ENCODE assay signal across 8 mouse cellular contexts in the genomic region with DNA sequence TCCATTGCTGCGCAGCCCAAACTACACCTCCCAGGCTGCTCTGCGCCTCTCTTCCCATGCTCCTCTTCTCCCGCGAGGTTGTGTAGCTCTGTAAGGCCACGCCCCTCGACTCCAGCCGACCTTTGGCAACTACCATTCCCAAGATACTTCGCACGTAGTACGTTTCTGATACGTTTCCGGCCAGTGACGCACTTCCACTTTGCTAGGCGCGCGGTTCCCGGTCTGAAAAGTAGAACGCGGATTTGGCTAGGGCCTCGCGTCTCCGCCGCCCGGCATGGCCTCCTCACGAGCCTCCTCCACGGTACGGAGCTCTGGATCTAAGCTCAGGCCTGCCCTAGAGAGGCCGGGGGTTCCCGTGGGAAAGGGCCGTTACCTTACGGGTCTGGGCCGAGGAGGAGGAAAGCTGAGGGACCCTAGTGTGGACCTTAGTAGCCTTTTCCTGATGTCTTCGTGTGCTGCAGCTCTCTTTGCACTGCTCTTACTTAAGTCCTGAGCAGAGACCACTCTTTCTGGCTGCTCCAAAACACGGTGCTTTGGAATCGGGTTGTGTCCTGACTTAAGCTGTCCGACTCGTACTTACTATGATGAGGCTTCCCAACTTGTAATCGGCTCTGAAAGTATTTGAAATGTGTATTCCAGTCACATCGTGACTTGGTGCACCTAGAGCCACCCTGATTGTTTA. TPM values are rescaled to one million over a fixed set of nuclear protein-coding genes. Genes with fewer than 3 reads are reported as not detected.
DNase-seq lines count a peak whose midpoint lies in the region; ATAC-seq lines count a peak whose summit lies in the region.

A gene (minus strand): TSS at position 42 of the 682 bp plus-strand sequence.
A gene (plus strand): TSS at position 197 of the 682 bp plus-strand sequence.

- H3K27ac ChIP-seq in hindbrain, embryonic 15.5 days (replicated peaks) = peak within 1 kb of the TSS; percentile 84

- H3K4me3 ChIP-seq in hindbrain, embryonic 15.5 days = peak within 1 kb of the TSS; percentile 62

- H3K27me3 ChIP-seq in hindbrain, embryonic 15.5 days = no peaks in the 10 kb centered on the region

- H3K9ac ChIP-seq in hindbrain, embryonic 15.5 days = peak within 1 kb of the TSS; percentile 78

- no peaks in the 10 kb centered on the region for H3K9me3 ChIP-seq in hindbrain, embryonic 15.5 days

- DNase-seq in T-cell, adult 2 months (ENCODE audit: low spot score) = peak; percentile 98
- DNase-seq in cerebellum, postnatal 36 days = peak; percentile 96 to 97
- DNase-seq in frontal cortex, postnatal 36 days (ENCODE audit: low spot score in 2 of 2) = peak; percentile 98 to 99
- peak; percentile 98 for DNase-seq in left cerebral cortex, adult 11 months (ENCODE audit: low spot score)
- DNase-seq in lung, postnatal 4 days = peak; percentile 97 to 98
- peak; percentile 96 for DNase-seq in retina, postnatal 7 days (ENCODE audit: low read depth, low spot score)
- DNase-seq in urinary bladder, adult 2 months (ENCODE audit: low spot score) = peak; percentile 80

- peaks cover 19% of the 10 kb centered on the region for H3K36me3 ChIP-seq in hindbrain, embryonic 15.5 days

- H3K4me1 ChIP-seq in hindbrain, embryonic 15.5 days (replicated peaks) = peaks cover 41% of the 10 kb centered on the region

- H3K4me2 ChIP-seq in hindbrain, embryonic 15.5 days = peak within 1 kb of the TSS; percentile 68

- under 1% methylated on average over 39 of the region's 39 CpGs for WGBS in hindbrain, embryonic 15.5 days

- peak; percentile 99 for ATAC-seq in hindbrain, embryonic 15.5 days (ENCODE audit: low FRiP score, low read depth)

RNA-seq across cellular contexts. Expression of the first gene that starts in this region (rescaled TPM):
- polyA plus RNA-seq in hindbrain, embryonic 15.5 days (2015; fragmentation: Nextera tagmentation; extraction: Ambion mirVana) = 74.2 and 81.3 TPM in 2 replicates
- polyA plus RNA-seq in urinary bladder, adult 2 months (2012; rRNA removed) = 72.6 and 74.0 TPM in 2 replicates

RNA-seq across cellular contexts. Expression of the second gene that starts in this region (rescaled TPM):
- 14.6 and 15.1 TPM in 2 replicates for polyA plus RNA-seq in hindbrain, embryonic 15.5 days (2015; fragmentation: Nextera tagmentation; extraction: Ambion mirVana)
- polyA plus RNA-seq in urinary bladder, adult 2 months (2012; rRNA removed) = 11.7 and 11.8 TPM in 2 replicates

Comparison
In these comparisons a context has a peak if more than half of its experiments do, and no peak if none do; other contexts are left out.
1. Peak in every context shown above with its lines: DNase-seq, ATAC-seq, H3K4me3 ChIP-seq and H3K27ac ChIP-seq.